Mouse (Mus musculus) liver, adult 2 months (tissue): ENCODE measurements around the gene Ddx51. TPM values are rescaled to one million over a fixed set of nuclear protein-coding genes. Genes with fewer than 3 reads are reported as not detected.

ENCODE experiments used
- DNase-seq: peaks from one replicate; pipeline ENCODE4 v3.0.0-alpha.2; 2011; ENCODE audit warnings: low read depth, low spot score; ENCODE audit errors: extremely low read depth
- H3K27ac ChIP-seq: fragments of 200-500 bp; replicated peaks from 2 replicates; pipeline ENCODE4 v1.5.1; 2012; ENCODE audit warnings: low read depth, mild to moderate bottlenecking, control low read depth, inconsistent platforms, low read length; ENCODE audit not compliant: insufficient read depth
- H3K27me3 ChIP-seq: fragments of 200-500 bp; 2 replicates; pipeline ENCODE4 v1.6.1; 2012; ENCODE audit warnings: mild to moderate bottlenecking, moderate library complexity, low read length, inconsistent platforms; ENCODE audit not compliant: control insufficient read depth, insufficient read depth
- H3K36me3 ChIP-seq: fragments of 200-500 bp; 2 replicates; pipeline ENCODE4 v1.6.1; 2012; ENCODE audit warnings: low read length, inconsistent platforms; ENCODE audit not compliant: control insufficient read depth, insufficient read depth
- H3K4me1 ChIP-seq: fragments of 200-500 bp; 2 replicates; pipeline ENCODE4 v1.6.1; 2011; ENCODE audit warnings: low read length; ENCODE audit not compliant: control insufficient read depth, insufficient read depth
- H3K4me3 ChIP-seq: fragments of 200-500 bp; 2 replicates; pipeline ENCODE4 v1.5.1; 2011; ENCODE audit warnings: low read depth, mild to moderate bottlenecking, control low read depth, low read length, moderate library complexity; ENCODE audit not compliant: insufficient read depth
- H3K79me2 ChIP-seq: fragments of 200-500 bp; 2 replicates; pipeline ENCODE4 v1.6.1; 2012; ENCODE audit warnings: inconsistent platforms, mild to moderate bottlenecking, low read length, moderate library complexity; ENCODE audit not compliant: control insufficient read depth, insufficient read depth
- H3K9ac ChIP-seq: fragments of 200-500 bp; 2 replicates; pipeline ENCODE4 v1.6.1; 2012; ENCODE audit warnings: low read depth, mild to moderate bottlenecking, control low read depth, inconsistent platforms, low read length
- CTCF ChIP-seq: fragments of 200-500 bp; IDR thresholded peaks from 2 replicates; pipeline ENCODE4 v1.5.1; 2011; ENCODE audit warnings: low read depth, low read length, control low read depth
- POLR2A ChIP-seq: fragments of 200-500 bp; IDR thresholded peaks from 2 replicates; pipeline ENCODE4 v1.6.1; 2011; ENCODE audit warnings: low read length, control low read depth; ENCODE audit not compliant: insufficient read depth; ENCODE audit errors: extremely low read depth
- WGBS: fragments of 180-500 bp; shearing (Covaris S2); methylation state at CpG from one replicate; pipeline ENCODE4 v1.1.7; 2018; 5-methylcytosine and 5-hydroxymethylcytosine counted together
- polyA plus RNA-seq: library from polyadenylated mRNA; depleted of rRNA; stranded (reverse); fragments of >200 nt; gene quantifications from 2 replicates; pipeline ENCODE4 v1.2.3, GENCODE M21; 2012
- total RNA-seq: library from RNA; depleted of rRNA; stranded (reverse); fragments of >200 nt; gene quantifications from 2 replicates; pipeline ENCODE4 v1.2.3, GENCODE M21; 2014

The Ddx51 gene
- total and polyA plus RNA-seq, 2 experiments, result 2.4 to 12.2 TPM

GRCm38 (mm10) chr5:110608941-110609340 is 44.3 kb upstream of the Ddx51 start:
- Histone ChIP-seq H3K36me3 (no peaks in the 10 kb centered on the region), H3K9ac (no peak overlapping the region), H3K27ac (no peak overlapping the region), H3K79me2 (no peaks in the 10 kb centered on the region), H3K27me3 (no peaks in the 10 kb centered on the region), H3K4me3 (no peak overlapping the region), H3K4me1 (no peaks in the 10 kb centered on the region)
- DNase-seq, result no peak
- WGBS, result 75% methylated on average over 8 of the region's 8 CpGs
- TF ChIP-seq CTCF, result no peak
- no peak for TF ChIP-seq POLR2A

GRCm38 (mm10) chr5:110609425-110609824 is 43.8 kb upstream of the Ddx51 start:
- WGBS, result 87% methylated on average over 3 of the region's 3 CpGs
- no peaks in the 10 kb centered on the region for H3K4me1 ChIP-seq
- TF ChIP-seq POLR2A (no peak), CTCF (no peak)
- H3K27me3 ChIP-seq, result no peaks in the 10 kb centered on the region
- no peak for DNase-seq
- H3K79me2 ChIP-seq, result no peaks in the 10 kb centered on the region
- no peak overlapping the region for H3K9ac ChIP-seq
- no peaks in the 10 kb centered on the region for H3K36me3 ChIP-seq
- no peak overlapping the region for H3K27ac ChIP-seq
- no peak overlapping the region for H3K4me3 ChIP-seq

- 74% methylated on average over 5 of the region's 5 CpGs for WGBS
- Histone ChIP-seq H3K27me3 (no peaks in the 10 kb centered on the region), H3K9ac (no peak overlapping the region), H3K4me3 (no peak overlapping the region), H3K36me3 (no peaks in the 10 kb centered on the region), H3K27ac (no peak overlapping the region), H3K4me1 (no peaks in the 10 kb centered on the region), H3K79me2 (no peaks in the 10 kb centered on the region)
- no peak for DNase-seq
- TF ChIP-seq CTCF (no peak), POLR2A (no peak)
These were observed 43.4 kb upstream of the Ddx51 start for GRCm38 (mm10) chr5:110609868-110610267.

- Histone ChIP-seq H3K79me2 (no peaks in the 10 kb centered on the region), H3K27me3 (no peaks in the 10 kb centered on the region), H3K36me3 (no peaks in the 10 kb centered on the region), H3K9ac (no peak overlapping the region), H3K27ac (no peak overlapping the region), H3K4me1 (no peaks in the 10 kb centered on the region), H3K4me3 (no peak overlapping the region)
- WGBS, result 89% methylated on average over 7 of the region's 7 CpGs
- TF ChIP-seq POLR2A, result no peak
- TF ChIP-seq CTCF, result no peak
- no peak for DNase-seq
These were observed 42.8 kb upstream of the Ddx51 start for GRCm38 (mm10) chr5:110610484-110610883.

- 90% methylated on average over 5 of the region's 5 CpGs for whole genome bisulfite sequencing
- no peak overlapping the region for H3K4me3 ChIP-seq
- no peak overlapping the region for H3K27ac ChIP-seq
- no peaks in the 10 kb centered on the region for H3K4me1 ChIP-seq
- DNase-seq, result no peak
- no peak for TF ChIP-seq CTCF
- TF ChIP-seq POLR2A, result no peak
- no peaks in the 10 kb centered on the region for H3K79me2 ChIP-seq
- no peaks in the 10 kb centered on the region for H3K36me3 ChIP-seq
- H3K27me3 ChIP-seq, result no peaks in the 10 kb centered on the region
- no peak overlapping the region for H3K9ac ChIP-seq
These were observed 41.7 kb upstream of the Ddx51 start for GRCm38 (mm10) chr5:110611435-110612158.

GRCm38 (mm10) chr5:110619226-110619625 is 34.0 kb upstream of the Ddx51 start:
- WGBS, result 85% methylated on average over 6 of the region's 6 CpGs
- no peak overlapping the region for H3K27ac ChIP-seq
- no peak for DNase-seq
- no peaks in the 10 kb centered on the region for H3K27me3 ChIP-seq
- TF ChIP-seq CTCF (no peak), POLR2A (no peak)
- H3K79me2 ChIP-seq, result no peaks in the 10 kb centered on the region
- no peak overlapping the region for H3K9ac ChIP-seq
- H3K36me3 ChIP-seq, result no peaks in the 10 kb centered on the region
- no peaks in the 10 kb centered on the region for H3K4me1 ChIP-seq
- no peak overlapping the region for H3K4me3 ChIP-seq
